Mouse (Mus musculus) kidney, adult 2 months (tissue): ENCODE measurements at regions not wholly inside any gene's neighbourhood (a gene's known extent, or its start where the extent isn't known, plus 50 kb on each side); places are given as distances from the start of the nearest gene placed in this dataset.
"Not testable (repeated sequence)": the region's sequence is repeated elsewhere in the genome, so short reads cannot be mapped to it uniquely, and the experiment has no call there.

Experiments
- DNase-seq: peaks from one replicate; pipeline ENCODE4 v3.0.0; 2021
- H3K27ac ChIP-seq: fragments of 200-500 bp; 2 replicates; pipeline ENCODE4 v1.5.1; 2012; ENCODE audit warnings: low read depth, low read length, control low read depth, inconsistent platforms; ENCODE audit not compliant: insufficient read depth
- H3K27me3 ChIP-seq: fragments of 200-500 bp; replicated peaks from 2 replicates; pipeline ENCODE4 v1.6.1; 2012; ENCODE audit warnings: mild to moderate bottlenecking, moderate library complexity, low read length, inconsistent platforms; ENCODE audit not compliant: control insufficient read depth, insufficient read depth
- H3K36me3 ChIP-seq: fragments of 200-500 bp; 2 replicates; pipeline ENCODE4 v1.6.1; 2012; ENCODE audit warnings: mild to moderate bottlenecking, moderate library complexity, low read length, inconsistent platforms; ENCODE audit not compliant: control insufficient read depth, insufficient read depth
- H3K4me1 ChIP-seq: fragments of 200-500 bp; 2 replicates; pipeline ENCODE4 v1.6.1; 2011; ENCODE audit warnings: low read length; ENCODE audit not compliant: control insufficient read depth, insufficient read depth
- H3K4me3 ChIP-seq: fragments of 200-500 bp; 2 replicates; pipeline ENCODE4 v1.5.1; 2011; ENCODE audit warnings: mild to moderate bottlenecking, low read depth, low read length, control low read depth; ENCODE audit not compliant: insufficient read depth
- CTCF ChIP-seq: fragments of 200-500 bp; conservative IDR thresholded peaks from 2 replicates; pipeline ENCODE4 v1.5.1; 2011; ENCODE audit warnings: low read depth, mild to moderate bottlenecking, control low read depth, low read length, moderate library complexity, mixed read lengths; ENCODE audit not compliant: insufficient read depth, insufficient read length
- POLR2A ChIP-seq: fragments of 200-500 bp; IDR thresholded peaks from one replicate; pipeline ENCODE4 v1.6.1; 2011; ENCODE audit warnings: low read depth, low read length, control low read depth
- WGBS: fragments of 180-500 bp; shearing (Covaris S2); methylation state at CpG from one replicate; pipeline ENCODE4 v1.1.7; 2018; 5-methylcytosine and 5-hydroxymethylcytosine counted together

DNA sequence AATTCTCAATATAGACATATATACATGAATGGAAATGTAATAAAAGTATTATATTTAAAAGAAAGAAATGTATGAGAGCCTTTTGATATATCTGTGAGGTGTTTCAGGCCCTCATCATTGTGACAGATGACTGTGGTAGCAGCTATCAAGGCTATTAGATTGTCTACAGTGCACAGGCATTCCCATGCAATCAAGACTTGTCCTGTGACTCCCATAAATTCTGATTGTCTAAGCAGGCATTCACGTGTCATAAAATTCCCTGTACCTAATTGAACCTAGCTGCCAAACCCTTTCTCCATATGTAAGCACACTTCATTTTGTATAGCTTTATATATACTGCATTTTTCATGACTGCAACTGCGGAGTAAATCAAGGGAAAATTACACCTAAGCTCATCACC is 301.3 kb downstream of the Arl6ip6 start:
- 71% methylated on average over 2 of the region's 2 CpGs for WGBS
- Histone ChIP-seq H3K27me3 (no peaks in the 10 kb centered on the region), H3K4me3 (no peak overlapping the region), H3K27ac (no peak overlapping the region), H3K4me1 (no peaks in the 10 kb centered on the region), H3K36me3 (no peaks in the 10 kb centered on the region)
- TF ChIP-seq POLR2A (no peak), CTCF (no peak)
- no peak for DNase-seq

DNA sequence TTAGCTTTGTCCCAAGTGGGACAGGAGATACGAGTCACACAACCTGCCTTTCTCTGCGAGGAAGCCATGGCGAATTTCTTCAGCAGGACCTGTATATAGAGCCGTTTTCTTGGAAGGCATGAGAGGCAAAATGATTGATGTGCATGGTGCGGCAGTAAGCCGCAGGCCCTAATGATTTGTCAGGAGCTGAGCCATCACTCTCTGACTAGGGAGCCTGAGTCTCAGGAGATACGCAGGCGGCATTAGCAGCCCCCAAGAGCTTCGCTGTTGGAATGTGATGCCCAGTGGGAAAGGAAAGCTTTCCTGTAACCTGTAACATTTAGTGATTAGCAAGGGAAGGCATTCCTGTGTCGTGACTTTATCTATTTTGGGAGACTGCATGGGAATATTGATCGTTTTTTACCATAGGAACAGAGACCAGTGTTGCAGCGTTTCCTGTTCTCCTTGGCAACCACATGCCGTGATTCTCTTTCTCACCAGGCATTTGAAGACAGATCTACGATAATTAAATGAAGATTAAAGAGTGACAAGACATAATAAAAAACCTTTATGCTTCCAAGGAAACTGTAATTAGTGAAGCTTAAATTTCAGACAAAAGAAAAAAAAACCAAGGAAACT is 310.2 kb downstream of the Arl6ip6 start:
- no peak for TF ChIP-seq POLR2A
- no peak for TF ChIP-seq CTCF
- H3K27ac ChIP-seq, result no peak overlapping the region
- no peak for DNase-seq
- H3K4me1 ChIP-seq, result no peaks in the 10 kb centered on the region
- no peak overlapping the region for H3K4me3 ChIP-seq
- 52% methylated on average over 14 of the region's 14 CpGs for WGBS
- H3K27me3 ChIP-seq, result no peaks in the 10 kb centered on the region
- H3K36me3 ChIP-seq, result no peaks in the 10 kb centered on the region

DNA sequence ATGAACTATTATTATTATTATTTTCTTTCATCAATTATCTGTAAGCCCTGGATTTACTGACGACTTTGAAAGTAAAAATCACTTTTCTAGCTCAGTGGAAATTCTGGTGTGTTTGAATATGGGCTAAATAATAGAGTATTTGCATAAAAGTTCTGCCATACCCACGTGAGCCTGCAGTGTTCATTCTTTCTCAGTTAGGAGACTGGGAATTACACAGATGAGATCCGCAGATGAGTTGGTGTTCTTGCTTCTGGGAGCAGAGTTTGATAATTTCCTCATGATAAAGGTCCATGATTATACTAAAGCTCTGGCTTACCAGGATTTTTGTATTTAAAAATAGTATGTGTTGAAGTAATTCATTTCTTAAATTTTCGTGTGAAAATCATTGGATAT is 310.7 kb downstream of the Arl6ip6 start:
- no peak for TF ChIP-seq POLR2A
- TF ChIP-seq CTCF, result no peak
- Histone ChIP-seq H3K36me3 (no peaks in the 10 kb centered on the region), H3K27me3 (no peaks in the 10 kb centered on the region), H3K4me3 (no peak overlapping the region), H3K27ac (no peak overlapping the region), H3K4me1 (no peaks in the 10 kb centered on the region)
- no peak for DNase-seq
- 60% methylated on average over 4 of the region's 4 CpGs for WGBS

DNA sequence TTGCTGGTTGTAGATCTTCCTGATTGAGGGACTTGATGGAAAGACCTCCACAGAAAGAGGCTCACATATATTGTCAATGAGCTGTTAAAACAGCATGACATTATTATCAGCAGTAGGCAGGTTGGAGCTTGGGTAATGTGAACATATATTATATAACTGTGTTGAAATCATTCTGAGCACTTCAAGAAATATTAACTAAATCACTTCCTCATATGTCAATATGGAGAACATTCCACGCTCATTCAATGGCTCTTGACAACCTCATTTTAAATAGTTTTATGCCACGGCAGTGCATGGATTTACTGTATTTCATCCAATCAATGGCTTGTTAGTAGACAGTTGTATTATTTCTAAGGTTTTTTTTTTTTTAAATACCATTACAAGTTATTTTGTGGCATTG is 350.6 kb downstream of the Arl6ip6 start:
- H3K4me1 ChIP-seq, result no peaks in the 10 kb centered on the region
- WGBS, result 90% methylated on average over 2 of the region's 2 CpGs
- H3K27ac ChIP-seq, result no peak overlapping the region
- no peaks in the 10 kb centered on the region for H3K27me3 ChIP-seq
- TF ChIP-seq CTCF, result no peak
- no peak for TF ChIP-seq POLR2A
- no peak for DNase-seq
- H3K4me3 ChIP-seq, result no peak overlapping the region
- H3K36me3 ChIP-seq, result no peaks in the 10 kb centered on the region

DNA sequence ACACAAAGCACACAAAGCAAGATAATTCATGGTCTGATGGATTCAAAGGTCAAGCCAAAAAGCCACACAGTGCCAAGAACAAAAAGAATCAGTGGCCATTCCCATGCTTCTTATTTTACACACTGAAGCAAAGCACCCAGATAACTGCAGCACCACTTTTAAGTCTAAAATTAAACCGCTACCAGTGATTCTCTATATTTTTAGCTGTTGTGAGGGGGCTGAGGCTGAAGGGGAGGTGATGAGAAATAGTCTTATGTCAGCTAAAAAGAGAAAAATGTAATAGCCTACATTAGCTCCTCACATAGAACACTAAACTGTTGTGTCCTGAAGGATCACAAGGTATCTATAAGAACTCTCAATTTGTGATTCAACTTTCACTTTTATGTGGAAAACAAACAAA is 382.5 kb downstream of the Arl6ip6 start:
- Histone ChIP-seq H3K36me3 (no peaks in the 10 kb centered on the region), H3K27me3 (no peaks in the 10 kb centered on the region), H3K4me1 (no peaks in the 10 kb centered on the region), H3K27ac (no peak overlapping the region), H3K4me3 (no peak overlapping the region)
- no peak for DNase-seq
- no peak for TF ChIP-seq POLR2A
- no peak for TF ChIP-seq CTCF
- 50% methylated on average over 1 of the region's 1 CpGs for WGBS

DNA sequence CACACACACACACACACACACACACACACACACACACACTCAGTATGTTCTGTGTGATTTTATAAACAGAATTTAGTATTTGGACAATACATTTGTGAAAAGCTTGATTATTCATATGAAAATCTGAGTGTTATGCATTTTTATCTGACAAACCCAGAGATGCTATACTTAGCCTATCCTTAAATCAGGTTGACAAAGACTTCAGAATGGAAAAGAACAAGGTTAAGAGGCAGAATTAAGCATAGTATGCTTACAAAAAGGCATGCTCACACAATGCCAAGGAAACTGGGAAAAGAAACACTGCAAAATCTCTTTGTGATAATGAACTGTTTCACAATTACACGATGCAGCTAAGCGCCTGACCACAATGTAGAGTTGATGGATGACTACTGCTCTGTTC is 414.3 kb downstream of the Arl6ip6 start:
- 92% methylated on average over 2 of the region's 2 CpGs for WGBS
- H3K4me3 ChIP-seq, result no peak overlapping the region
- DNase-seq, result no peak
- TF ChIP-seq CTCF, result no peak
- no peak for TF ChIP-seq POLR2A
- no peaks in the 10 kb centered on the region for H3K36me3 ChIP-seq
- no peaks in the 10 kb centered on the region for H3K4me1 ChIP-seq
- no peaks in the 10 kb centered on the region for H3K27me3 ChIP-seq
- H3K27ac ChIP-seq, result no peak overlapping the region

DNA sequence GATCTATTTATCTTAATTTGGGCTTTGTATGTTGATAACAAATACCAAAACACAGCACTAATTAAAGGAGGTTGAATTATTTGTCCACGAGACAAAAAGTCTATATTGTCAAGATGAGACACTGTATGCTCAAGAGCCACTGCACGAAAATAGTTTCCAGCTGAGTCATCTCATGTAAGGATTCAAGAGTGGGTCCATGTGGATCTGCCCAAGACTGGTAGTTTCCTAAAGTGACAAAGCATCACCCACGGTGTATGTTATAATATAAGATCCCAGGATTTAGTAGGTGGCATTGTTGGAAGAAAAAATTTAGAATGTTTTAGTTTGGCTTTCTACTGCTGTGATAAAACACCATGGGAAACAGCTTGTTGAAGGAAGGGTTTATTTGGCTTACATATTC is 428.2 kb downstream of the Arl6ip6 start:
- Histone ChIP-seq H3K36me3 (no peaks in the 10 kb centered on the region), H3K4me3 (no peak overlapping the region), H3K4me1 (no peaks in the 10 kb centered on the region), H3K27ac (no peak overlapping the region), H3K27me3 (no peaks in the 10 kb centered on the region)
- TF ChIP-seq CTCF, result no peak
- 81% methylated on average over 3 of the region's 3 CpGs for WGBS
- DNase-seq, result no peak

DNA sequence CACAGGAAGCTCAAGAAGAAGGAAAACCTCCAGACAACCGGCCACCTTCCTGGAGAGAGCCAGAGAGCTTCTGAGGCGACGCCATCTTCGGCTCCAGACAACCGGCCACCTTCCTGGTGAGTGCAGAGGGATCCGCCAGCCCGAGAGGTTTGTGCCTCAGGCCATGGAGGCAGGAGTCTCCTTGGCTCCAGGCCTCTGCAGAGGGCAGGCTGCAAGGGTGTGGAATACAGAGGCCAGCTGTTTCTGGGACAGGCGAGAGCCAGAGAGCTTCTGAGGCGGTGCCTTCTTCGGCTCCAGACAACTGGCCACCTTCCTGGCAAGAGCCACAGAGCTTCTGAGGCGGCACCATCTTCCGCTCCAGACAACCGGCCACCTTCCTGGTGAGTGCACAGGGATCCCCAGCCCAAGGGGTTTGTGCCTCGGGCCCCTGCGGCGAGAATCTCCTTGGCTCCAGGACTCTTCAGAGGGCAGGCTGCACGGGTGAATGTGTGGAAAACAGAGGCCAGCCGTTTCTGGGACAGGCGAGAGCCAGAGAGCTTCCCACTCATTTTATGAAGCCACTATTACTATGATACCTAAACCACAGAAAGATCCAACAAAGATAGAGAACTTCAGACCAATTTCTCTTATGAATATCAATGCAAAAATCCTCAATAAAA is 441.4 kb downstream of the Arl6ip6 start:
- 68% methylated on average over 19 of the region's 19 CpGs for WGBS
- not testable (repeated sequence) for H3K36me3 ChIP-seq, H3K27ac ChIP-seq, H3K27me3 ChIP-seq, H3K4me1 ChIP-seq, DNase-seq, H3K4me3 ChIP-seq
